In the genomic region with DNA sequence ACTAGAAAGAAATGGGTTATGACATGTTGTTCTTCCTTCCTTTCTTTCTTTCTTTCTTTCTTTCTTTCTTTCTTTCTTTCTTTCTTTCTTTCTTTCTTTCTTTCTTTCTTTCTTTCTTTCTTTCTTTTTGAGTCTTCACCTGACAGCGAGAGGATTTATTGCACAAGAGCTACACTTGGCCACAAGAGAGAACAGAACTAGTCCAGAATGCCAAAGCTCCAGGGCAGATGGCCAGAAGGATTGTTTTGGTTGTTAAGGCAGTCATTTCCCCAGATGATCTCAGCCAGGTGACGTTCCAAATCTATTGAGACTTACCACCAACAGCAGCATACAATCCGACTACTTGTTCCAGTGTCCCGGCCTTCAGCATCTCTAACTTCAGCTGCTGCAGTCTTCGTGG, we compare ENCODE assay signal across 21 mouse cellular contexts.
DNase-seq lines count a peak whose midpoint lies in the region; ATAC-seq and TF ChIP-seq lines count a peak whose summit lies in the region.
"Had no signal": no experiment of that assay in that cellular context is flagged by ENCODE, and none has a peak within 500 bp of the region (broad histone marks: within the 10 kb centered on the region; RNA-seq: fewer than 3 reads in every experiment).

No protein-coding gene starts in this region.

- no peak overlapping the region for H3K9ac ChIP-seq in liver, adult 2 months (ENCODE audit: low read depth, low read length)
- no peak overlapping the region for H3K9ac ChIP-seq in liver, embryonic 11.5 days (ENCODE audit: low read depth, low read length)
- H3K9ac ChIP-seq: embryonic facial prominence, embryonic 12.5 days; forebrain, embryonic 12.5 days; heart, embryonic 15.5 days; hindbrain, embryonic 14.5 days; intestine, embryonic 15.5 days had no signal

- no peak for TF ChIP-seq POLR2A in liver, adult 2 months (IDR thresholded peaks at IDR 0.05; ENCODE audit: extremely low read depth, insufficient read depth, low read length)

- H3K4me2 ChIP-seq in liver, embryonic 11.5 days: no peak overlapping the region
- H3K4me2 ChIP-seq: embryonic facial prominence, embryonic 12.5 days; forebrain, embryonic 12.5 days; heart, embryonic 11.5 days; heart, embryonic 15.5 days; hindbrain, embryonic 14.5 days; intestine, embryonic 15.5 days had no signal

- no peak overlapping the region for H3K4me3 ChIP-seq in liver, adult 2 months (ENCODE audit: insufficient read depth, low read depth, low read length)
- H3K4me3 ChIP-seq in liver, embryonic 11.5 days (ENCODE audit: low read depth, low read length): no peak overlapping the region
- H3K4me3 ChIP-seq: embryonic facial prominence, embryonic 12.5 days; forebrain, embryonic 12.5 days; heart, embryonic 15.5 days; hindbrain, embryonic 10.5 days; intestine, embryonic 15.5 days had no signal

- peak; percentile 6 for DNase-seq in adrenal gland, postnatal 14 days
- no peak for DNase-seq in adrenal gland, postnatal 4 days (ENCODE audit: low spot score in 2 of 2)
- DNase-seq in liver, adult 2 months (ENCODE audit: extremely low read depth, low read depth, low spot score): peak; percentile 40
- no peak for DNase-seq in liver, embryonic 11.5 days (ENCODE audit: low spot score)
- DNase-seq in adipocyte (ENCODE audit: low spot score): peak; percentile 81
- DNase-seq in skeletal muscle tissue, adult 2 months (ENCODE audit: low read depth, low spot score): peak; percentile 9
- no peak for DNase-seq in lung, postnatal 4 days
- no peak for DNase-seq in thymus, postnatal 0 days (ENCODE audit: low spot score)
- DNase-seq: cerebellum, adult 11-12 months; cerebellum, adult 9-10 months; gastrocnemius, postnatal 10 days; heart, adult 18-20 months; kidney, adult 18-20 months had no signal

- TF ChIP-seq CTCF in liver, adult 2 months (IDR thresholded peaks at IDR 0.05; ENCODE audit: low read depth, low read length): no peak

- H3K79me2 ChIP-seq in liver, adult 2 months (ENCODE audit: control insufficient read depth, insufficient read depth, low read length): no peaks in the 10 kb centered on the region

- WGBS in liver, adult 2 months: 82% methylated on average over 5 of the region's 5 CpGs
- 83% methylated on average over 5 of the region's 5 CpGs for WGBS in liver, embryonic 11.5 days

- H3K27me3 ChIP-seq in liver, adult 2 months (ENCODE audit: control insufficient read depth, insufficient read depth, low read length): no peaks in the 10 kb centered on the region
- H3K27me3 ChIP-seq in liver, embryonic 11.5 days (replicated peaks; ENCODE audit: control insufficient read depth, insufficient read depth, low read length): no peaks in the 10 kb centered on the region
- H3K27me3 ChIP-seq: embryonic facial prominence, embryonic 12.5 days; forebrain, embryonic 12.5 days; heart, embryonic 15.5 days; intestine, embryonic 15.5 days had no signal

- no peaks in the 10 kb centered on the region for H3K4me1 ChIP-seq in liver, adult 2 months (ENCODE audit: control insufficient read depth, insufficient read depth, low read length)
- H3K4me1 ChIP-seq in liver, embryonic 11.5 days (replicated peaks; ENCODE audit: control insufficient read depth, insufficient read depth, low read length): no peaks in the 10 kb centered on the region
- H3K4me1 ChIP-seq: embryonic facial prominence, embryonic 12.5 days; forebrain, embryonic 12.5 days; heart, embryonic 15.5 days; hindbrain, embryonic 10.5 days; intestine, embryonic 15.5 days had no signal

- H3K36me3 ChIP-seq in liver, adult 2 months (ENCODE audit: control insufficient read depth, insufficient read depth, low read length): no peaks in the 10 kb centered on the region
- no peaks in the 10 kb centered on the region for H3K36me3 ChIP-seq in liver, embryonic 11.5 days (ENCODE audit: control insufficient read depth, insufficient read depth, low read length)
- H3K36me3 ChIP-seq: embryonic facial prominence, embryonic 12.5 days; forebrain, embryonic 12.5 days; heart, embryonic 15.5 days; hindbrain, embryonic 10.5 days; intestine, embryonic 15.5 days had no signal

- no peaks in the 10 kb centered on the region for H3K9me3 ChIP-seq in liver, embryonic 11.5 days (ENCODE audit: control insufficient read depth, low read length)
- H3K9me3 ChIP-seq: embryonic facial prominence, embryonic 12.5 days; forebrain, embryonic 12.5 days; heart, embryonic 15.5 days; hindbrain, embryonic 10.5 days; intestine, embryonic 15.5 days had no signal

- no peak for ATAC-seq in liver, embryonic 11.5 days (replicated peaks; ENCODE audit: low FRiP score)
- ATAC-seq: forebrain, embryonic 16.5 days; intestine, embryonic 15.5 days had no signal

- H3K27ac ChIP-seq in liver, adult 2 months (replicated peaks; ENCODE audit: insufficient read depth, low read depth, low read length): no peak overlapping the region
- H3K27ac ChIP-seq in liver, embryonic 11.5 days (ENCODE audit: low read depth, low read length): no peak overlapping the region
- H3K27ac ChIP-seq: embryonic facial prominence, embryonic 12.5 days; forebrain, embryonic 12.5 days; heart, embryonic 15.5 days; hindbrain, embryonic 10.5 days; hindbrain, embryonic 14.5 days; intestine, embryonic 15.5 days had no signal

Comparison
In these comparisons a context has a peak if more than half of its experiments do, and no peak if none do; other contexts are left out.
1. DNase-seq: peak in adrenal gland, postnatal 14 days (single experiment), liver, adult 2 months (single experiment), adipocyte (single experiment) and skeletal muscle tissue, adult 2 months (single experiment); none in adrenal gland, postnatal 4 days (0 of 2), liver, embryonic 11.5 days (single experiment), lung, postnatal 4 days (0 of 2) and thymus, postnatal 0 days (single experiment).